Mouse (Mus musculus) cerebellum, adult 11-12 months (tissue): Measurements from ENCODE around the gene Sdc3.

Experiments
- DNase-seq: peaks from one replicate; pipeline ENCODE4 v3.0.0; 2022

Gene Sdc3

DNA sequence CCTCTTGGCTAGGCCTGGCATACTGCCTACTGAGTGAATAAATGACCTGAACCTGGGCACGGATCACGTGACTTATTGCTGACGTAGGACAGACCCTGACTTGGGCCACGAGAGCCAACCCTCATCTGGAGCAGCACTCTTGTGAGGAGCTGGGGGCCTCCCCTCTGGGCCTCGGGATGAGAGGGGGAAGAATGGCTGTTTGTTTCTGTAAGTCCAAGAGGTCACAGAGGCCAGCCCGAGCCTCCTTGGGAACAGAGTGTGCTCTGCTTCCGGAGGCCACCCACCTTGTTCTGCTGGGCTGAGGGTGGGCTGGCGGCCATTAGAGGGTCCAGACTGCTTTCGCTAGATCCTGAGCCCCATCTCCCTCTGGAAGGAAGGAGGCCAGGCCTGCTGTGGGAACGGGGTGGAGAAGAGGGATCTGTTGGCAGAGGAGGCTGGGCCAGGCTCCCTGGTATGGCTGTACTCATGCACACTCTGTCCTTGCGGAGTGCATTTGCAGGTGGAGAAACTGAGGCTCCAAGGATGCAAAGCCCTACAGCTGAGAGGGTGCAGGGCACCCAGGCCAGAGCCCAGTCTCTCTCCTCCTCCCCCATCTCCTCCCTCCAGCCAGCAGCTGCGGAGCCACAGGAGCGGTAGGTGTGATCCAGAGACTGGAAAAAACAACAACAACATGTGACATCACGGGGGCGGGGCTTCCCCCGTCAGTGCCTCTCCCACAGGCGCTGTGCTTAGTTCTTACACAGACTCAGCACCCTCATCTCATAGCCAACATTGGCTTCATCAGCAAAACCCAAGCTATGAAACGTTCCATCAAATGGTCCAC, 36.7 kb downstream of the Sdc3 start:
- DNase-seq, result no peak

DNA sequence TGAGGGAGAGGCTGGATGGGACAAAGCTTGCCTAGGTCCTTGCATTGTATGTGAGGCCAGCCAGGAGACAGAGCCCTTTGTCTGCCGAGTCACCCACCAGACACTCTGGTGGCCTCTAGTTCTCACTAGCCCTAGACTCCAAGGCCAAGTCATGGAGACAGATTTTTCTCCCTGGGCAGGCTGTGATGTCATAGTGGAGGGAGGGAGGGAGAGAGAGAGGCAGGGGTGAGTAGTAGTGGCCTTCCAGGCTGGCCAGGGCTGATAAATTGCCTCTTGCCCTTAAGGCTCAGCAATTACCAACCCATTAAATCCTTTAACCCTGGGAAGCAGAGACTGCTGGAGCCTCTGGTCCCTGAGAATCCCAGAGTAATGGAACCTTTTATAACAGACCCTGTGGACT, 41.8 kb downstream of the Sdc3 start:
- DNase-seq, result no peak

DNA sequence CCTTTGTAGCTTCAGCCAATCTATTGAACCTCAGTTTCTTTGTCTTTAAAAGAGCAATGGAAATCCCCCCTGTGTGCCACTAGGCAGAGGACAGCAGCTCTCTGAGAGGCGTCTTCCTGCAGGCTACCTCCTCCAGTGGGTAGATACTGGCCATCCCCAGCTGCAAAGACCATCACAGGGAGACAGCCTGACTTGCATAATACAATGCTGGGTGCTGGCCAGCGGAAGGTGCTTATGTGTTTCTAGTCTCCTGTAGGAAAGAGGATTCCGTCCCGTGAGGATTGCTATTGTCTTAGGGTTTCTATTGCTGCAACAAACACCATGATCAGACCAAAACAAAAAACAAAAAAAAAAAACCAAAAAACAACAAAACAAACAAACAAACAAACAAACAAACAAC, 43.2 kb downstream of the Sdc3 start:
- no peak for DNase-seq

DNA sequence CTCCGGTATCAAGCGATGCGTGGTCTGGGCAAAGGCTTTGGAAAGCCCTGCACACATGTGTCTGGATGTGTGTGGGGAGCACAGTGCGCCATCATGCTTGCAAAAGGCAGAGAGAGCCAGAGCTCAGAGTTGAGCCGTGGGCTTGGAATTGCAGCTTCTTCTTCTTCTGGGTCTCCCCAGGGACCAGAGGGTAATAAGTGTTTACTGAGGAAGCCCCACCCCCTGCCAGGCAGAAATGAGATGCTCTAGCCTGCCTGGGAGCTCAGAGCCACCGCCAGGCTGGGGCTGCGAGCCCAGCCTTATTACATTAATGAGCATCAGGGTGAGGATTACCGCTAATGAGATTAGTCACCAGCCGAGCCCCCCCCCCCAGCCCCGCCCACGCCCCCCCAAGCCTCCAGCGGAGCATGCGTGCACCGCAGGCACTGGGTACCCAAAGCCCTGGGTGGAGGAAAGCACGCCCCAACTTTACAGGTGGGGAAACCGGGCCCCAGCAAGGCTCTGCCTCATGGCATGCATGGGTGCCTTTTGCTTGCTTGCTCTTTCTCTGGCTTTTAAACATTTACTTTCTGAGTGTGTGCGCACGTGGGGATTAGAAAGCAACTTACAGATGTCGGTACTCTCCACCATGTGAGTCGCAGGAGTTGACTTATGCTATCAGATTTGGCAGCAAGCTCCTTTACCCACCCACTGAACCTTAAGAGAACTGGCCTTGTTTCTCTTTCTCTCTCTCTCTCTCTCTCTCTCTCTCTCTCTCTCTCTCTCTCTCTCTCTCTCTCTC, 44.1 kb downstream of the Sdc3 start:
- DNase-seq, result no peak

DNA sequence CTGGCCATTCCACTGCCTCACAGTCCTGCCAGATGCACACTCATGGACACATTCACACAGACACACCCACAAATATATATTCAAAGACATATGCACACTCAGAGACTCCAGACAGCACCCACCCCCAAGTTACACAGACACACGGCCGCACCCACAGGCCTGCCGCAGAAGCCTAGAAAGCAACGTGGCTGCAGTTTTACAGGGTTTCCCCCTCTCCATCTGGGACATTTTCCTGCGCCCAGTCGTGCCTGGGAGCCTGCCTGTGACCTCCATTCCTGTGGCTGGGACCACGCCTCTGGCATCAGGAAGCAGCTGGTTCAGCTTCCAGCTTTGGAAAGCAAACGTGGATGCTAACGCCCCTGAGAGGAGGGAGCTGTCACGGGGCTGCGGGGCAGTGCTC, 46.2 kb downstream of the Sdc3 start:
- DNase-seq, result no peak

DNA sequence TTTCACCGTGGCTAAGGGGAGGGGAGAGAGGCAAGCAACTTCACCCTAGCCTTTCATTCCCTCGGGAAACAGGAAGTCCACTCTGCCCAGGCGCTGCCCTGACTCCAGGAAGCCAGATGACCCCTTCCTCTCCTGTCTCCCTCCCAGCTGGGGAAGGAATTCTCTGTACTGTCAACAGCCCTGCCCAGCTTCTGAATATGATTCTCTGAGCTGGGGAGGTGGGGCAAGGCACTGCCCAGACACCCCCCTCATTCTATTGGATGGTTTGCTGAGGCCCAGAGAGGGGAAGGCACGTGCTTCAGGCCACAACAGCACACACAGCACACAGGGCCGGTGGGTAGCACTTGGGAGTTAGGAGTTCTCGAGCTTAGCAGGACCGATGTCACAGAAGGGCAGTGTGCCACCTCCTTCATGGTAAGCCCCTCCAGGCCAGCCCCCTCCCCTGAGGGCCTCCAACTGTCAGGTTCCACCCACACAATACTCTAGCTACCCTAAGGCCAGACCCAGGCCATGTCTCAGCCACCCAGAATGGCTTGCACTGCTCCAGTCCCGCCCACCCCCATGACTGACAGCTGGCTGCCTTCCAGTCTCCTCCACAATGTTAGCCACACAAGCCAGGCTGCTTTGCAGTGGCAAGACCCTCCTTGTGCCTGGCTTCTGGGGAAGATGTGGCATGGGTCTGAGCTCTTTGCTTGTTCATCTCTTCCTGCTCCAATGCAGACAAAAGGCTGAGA, 48.9 kb downstream of the Sdc3 start:
- DNase-seq, result no peak

DNA sequence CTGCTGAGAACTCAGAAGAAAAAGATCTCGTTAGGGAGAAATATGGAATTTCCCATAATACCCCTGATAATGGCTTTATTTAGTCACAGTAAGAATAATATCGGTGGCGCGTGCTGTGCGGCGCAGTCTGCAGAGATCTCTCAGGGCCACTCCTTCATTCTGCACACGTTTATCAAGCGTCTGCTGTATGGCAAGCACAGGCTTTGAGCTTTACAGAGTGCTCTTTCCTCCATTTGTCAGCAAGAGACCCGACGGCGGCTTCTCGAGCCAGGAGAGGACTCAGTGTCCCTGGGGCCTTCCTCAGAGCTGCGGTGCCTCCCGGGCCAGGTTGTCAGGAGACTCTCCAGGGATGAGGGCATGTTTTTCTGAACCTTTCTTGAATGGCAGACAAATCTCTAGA, 56.5 kb downstream of the Sdc3 start:
- no peak for DNase-seq

DNA sequence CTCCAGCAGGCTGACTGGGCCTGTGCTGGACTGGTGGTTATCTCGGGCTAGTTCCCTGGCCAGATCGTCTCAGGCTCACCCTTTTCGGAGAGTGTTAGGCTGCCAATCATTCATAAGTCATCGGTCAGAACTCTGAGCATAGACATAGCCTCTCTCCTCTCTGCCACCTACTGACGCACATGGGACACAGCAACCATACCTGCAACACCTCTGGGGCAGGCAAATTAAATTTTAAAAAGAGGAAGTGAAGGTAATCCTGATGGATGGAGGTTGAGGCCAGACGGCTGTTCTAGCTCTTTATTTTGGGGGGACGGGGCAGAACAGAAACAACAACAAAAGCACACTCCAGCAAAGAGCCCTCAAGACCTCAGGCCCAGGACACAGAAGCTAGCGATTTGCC, 65.3 kb downstream of the Sdc3 start:
- no peak for DNase-seq

DNA sequence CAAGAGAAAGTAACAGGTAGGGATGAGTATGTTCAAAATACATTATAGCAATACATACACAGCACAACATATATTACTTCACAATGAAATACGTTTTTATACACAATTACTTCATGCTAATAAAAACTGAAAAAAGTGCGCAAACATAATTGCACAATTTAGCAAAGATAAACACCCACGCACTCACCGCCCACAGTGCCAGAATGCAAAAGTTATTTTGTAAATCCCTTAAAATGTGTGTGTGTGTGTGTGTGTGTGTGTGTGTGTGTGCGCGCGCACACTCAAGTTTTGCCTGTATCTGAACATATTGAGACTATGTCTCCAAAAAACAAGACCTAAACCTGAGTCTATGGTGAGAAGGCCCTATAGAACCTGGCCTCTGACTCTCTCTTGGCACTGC, 66.5 kb downstream of the Sdc3 start:
- no peak for DNase-seq

DNA sequence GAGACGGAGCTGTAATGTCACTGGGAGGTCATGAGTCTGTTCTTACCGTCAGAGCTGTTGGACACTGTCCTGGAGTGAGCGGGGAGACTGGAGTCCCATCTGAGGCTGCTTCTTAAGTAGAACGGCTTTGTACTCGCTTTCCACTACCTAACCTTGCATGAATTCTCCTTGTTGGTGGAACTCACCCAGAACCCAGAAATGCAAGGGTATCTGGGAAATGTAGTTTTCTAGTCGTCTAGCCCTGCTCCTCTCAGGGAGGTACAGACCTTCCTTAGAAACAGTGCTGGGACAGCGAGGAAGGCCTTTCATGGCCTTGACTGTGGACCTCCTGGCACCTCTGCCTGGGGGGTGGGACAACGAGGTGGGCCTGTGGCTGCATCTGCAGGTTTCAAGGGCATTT, 67.1 kb downstream of the Sdc3 start:
- no peak for DNase-seq

DNA sequence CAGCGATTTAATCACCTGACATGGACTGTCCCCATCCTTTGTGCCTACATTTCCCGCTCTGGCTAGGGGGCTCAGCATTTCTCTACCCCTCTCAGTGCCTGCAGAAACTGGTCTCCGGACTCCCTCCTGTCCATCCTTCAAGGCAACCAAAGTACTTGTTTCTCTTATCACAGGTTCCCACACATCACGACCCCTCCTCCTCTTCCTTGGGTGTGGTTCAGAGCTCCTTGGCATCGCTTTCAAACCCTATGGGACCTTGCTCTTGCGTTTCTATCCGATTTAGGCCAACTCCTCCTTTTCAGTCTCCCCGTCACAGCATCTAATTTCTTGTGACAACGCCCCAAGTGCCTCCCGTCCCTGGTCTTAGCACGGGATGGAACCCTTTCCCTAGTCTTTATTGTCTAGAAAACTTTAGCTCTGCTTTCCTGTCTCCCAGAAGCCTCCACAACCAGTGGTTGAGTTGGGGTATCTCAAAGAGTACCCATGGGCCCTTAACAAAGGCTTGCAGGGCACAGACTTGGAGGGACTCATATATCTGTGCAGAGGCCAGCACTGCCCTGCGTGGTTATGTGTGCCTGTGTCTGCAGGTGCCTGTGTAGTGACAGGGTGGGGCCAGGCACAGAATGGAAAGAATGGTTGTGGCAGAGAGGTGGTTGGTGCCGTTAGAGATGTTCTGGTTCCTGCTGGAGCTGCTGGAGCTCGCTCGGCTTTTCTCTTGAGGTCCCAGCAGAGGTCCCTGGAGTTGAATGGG, 68.7 kb downstream of the Sdc3 start:
- peak; percentile 55 for DNase-seq

DNA sequence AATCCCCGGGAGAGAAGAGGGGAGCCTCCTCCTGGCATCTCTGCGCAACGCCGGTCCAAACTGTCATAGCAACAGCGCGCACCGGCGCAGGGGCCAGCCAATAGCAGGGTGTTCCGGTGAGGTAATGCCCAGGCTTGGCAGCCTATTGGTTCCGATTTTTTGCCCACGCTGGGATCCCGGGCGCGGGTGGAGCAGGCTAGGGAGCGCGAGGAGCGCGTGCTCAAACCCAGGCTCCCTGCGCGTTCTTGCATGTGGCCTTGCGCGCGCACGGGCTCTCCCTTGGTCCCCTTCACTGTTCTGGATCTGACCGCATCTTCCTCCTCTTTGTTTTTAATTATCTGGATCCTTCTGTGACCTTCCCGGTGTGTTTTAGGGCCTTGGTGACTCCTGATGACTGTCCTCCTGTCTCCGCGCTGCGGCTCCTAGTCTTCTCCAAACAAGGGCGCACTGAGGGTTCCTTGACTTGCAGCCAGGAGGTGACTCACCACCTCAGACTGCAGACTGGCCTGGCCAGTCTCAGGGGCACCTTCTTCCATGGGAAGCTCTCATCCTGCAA, 69.4 kb downstream of the Sdc3 start:
- DNase-seq, result peak; percentile 98

DNA sequence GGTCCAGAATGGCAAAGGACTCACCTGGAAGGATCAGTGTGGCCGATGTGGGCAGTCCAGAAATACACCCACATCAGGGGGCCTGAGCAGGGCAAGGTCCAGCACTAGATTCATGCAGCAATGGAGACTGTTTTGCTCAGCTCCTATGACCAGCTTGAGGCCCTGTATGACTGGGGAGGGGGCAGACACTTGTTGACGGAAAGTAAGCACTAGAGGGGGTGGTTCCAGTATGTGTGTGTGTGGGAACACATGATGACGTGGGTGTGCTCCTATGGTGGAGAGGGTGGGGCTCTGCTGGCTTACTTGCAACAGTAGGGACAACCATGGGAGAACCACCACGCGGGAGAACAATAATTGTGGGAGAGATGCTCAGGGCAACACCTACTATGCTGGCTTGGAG, 70.2 kb downstream of the Sdc3 start:
- peak; percentile 57 for DNase-seq

DNA sequence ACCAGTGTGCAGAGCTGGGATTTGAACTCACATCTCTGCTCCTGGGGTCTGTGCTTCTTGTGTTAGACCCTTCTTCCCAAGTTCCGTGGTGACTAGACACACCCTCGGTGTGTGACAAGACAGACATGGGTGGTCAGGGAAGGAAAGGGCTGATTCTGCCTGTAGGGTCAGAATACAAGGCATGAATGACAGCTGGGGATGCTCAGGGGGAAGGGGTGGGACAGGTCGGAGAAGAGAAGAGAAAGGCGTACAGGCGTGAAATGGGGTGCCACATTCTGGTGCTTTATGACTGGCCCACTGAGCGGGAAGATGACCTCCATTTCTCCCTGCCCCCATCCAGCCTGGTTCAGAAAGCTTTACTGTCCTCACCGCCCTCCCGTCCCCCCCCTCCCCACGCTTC, 73.1 kb downstream of the Sdc3 start:
- no peak for DNase-seq

DNA sequence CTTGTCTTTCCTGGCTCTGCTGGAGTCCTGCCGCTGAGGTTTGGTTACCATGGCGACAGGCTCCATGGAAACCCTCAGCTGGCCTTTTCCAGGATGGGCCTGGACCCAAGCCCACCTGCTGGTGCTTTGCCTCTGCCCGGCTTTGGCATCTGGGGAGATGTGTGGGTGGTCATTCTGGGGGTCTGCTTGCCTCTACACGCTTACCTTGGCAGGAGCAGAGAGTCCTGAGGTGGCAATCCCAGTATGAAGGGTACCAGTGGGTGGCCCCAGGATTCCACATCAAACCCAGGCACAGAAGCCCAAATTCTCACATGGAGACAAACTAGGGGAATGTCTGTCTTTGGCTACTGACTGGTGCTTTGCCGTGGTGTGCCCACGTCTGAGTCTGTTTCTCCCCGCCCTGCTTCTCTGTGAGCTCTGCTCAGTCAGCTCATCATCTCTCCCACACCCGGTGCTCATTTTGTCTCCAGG, 73.6 kb downstream of the Sdc3 start:
- DNase-seq, result peak; percentile 57

DNA sequence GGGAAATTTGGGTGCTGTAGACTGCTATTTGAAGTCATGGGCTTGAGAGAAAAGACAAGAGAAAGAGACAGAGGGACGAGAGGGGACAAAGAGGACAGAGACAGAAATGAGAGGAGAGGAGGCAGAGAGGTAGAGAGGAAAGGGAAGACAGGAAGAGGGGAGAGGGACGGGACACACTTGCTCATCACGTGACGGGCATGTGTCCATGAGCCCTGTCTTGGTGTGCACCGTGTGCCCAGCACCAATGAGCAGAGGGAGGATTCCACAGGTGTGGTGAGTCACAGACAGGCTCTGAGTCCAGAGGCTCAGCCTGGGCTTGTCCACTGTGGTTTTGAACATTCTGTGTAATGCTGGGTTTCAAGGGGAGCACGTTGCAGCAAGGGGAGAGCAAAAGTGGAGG, 75.6 kb downstream of the Sdc3 start:
- DNase-seq, result no peak

DNA sequence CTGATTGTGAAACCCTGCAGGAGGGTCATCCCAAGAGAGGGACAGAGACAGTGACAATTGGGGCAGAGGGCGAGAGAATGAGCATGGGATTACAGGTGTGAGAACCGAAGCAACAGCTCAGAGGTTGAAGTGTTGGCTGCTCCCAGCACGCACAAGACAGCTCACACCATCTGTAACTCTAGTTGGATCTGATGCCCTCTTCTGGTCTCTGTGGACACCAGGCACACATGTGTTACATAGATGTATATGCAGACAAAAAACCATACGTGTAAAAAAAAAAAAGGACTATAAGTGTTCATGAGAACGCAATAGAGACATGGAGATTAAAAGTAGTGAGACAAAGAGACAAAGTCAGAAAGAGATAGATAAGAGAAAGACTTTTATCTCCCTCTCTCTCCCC, 76.5 kb downstream of the Sdc3 start:
- DNase-seq, result no peak

DNA sequence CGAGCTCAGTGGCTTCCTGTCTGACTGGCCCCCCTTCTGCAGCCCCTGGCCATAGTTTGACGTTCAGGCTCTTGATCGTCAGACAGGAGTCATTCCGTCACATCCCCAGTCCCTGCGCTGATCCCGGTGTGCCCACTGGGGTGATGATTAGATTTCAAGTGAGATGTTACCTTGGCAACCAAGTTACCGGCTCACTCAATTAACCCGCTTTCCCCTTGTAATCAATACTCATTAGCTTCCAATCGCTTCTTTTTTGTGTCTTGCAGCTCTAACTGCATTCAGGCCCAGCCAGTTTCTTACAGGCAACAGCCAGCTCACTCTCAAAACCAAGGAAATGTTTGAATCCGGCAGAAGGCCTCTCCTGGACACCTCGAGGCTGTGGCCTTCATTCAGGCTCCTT, 80.1 kb downstream of the Sdc3 start:
- no peak for DNase-seq

DNA sequence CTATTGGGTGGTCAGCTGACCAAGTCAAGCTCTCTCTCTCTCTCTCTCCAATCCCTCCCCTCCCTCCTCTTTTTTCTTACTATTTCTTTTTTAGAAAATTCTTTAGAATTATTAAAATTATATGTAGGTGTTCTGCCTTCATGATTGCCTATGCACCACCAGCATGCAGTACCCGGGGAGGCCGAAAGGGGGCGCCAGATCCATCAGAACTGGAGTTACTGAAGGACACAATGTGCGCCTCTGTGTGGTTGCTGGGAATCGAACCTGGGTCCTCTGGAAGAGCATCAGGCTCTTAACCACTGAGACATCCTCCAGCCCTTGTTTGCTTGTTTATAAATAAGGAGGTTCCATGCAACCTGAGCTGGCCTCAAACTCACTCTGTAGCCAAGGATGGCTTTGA, 81.1 kb downstream of the Sdc3 start:
- no peak for DNase-seq

DNA sequence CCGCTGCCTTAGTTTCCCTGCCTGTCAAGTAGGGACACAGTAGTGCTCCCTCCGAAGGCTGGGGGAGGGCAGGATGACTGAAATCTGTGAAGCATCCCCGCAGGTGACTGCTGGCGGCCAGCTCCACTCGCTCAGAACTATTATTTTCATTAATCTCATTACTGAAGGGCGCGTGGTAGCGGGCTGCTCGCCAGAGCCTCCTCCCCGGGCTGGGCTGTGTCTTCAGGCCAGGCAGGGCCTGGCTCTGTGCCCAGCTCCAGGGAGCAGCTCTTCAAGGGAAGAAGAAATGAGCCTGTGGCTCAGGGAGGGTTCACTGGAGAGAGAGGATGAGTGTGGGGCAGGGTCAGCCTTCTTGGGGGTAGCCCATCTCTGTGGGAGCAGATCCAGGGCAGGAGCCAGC, 82.3 kb downstream of the Sdc3 start:
- DNase-seq, result peak; percentile 80
